Mouse (Mus musculus): ENCODE measurements around the gene Podxl.

DNA sequence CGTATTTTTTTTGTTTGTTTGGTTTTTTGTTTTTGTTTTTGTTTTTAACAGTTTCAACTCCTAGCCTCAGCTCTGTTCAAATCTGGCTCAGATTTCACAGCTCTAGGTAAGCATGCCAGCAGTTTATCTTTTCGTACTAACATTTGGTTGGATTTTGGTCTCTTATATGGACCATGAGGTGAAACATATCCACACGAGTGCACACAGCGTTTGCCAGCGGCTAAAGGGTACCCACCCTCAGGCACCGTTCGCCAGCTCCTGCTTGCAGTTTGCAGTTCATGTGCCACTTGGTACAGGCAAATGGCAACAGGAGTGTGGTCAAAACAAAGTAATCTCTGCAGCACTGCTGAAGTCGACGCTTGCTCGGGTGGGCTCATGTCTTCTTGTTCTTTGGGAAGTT is 63.9 kb downstream of the Podxl start:
- no peak for TF ChIP-seq POLR2A (IDR thresholded peaks at IDR 0.05; ENCODE audit: low read depth, low read length)
- TF ChIP-seq CTCF (IDR thresholded peaks at IDR 0.05; ENCODE audit: borderline replicate concordance, insufficient read depth, low read length) = no peak
